Mouse (Mus musculus) testis, adult 2 months (tissue): ENCODE data around the gene Golph3l.

Source experiments
- CTCF ChIP-seq: fragments of 200-500 bp; IDR thresholded peaks from 2 replicates; pipeline ENCODE4 v1.5.1; 2012; ENCODE audit warnings: low read depth, mild to moderate bottlenecking, inconsistent platforms, low read length, moderate library complexity; ENCODE audit not compliant: control insufficient read depth, insufficient read depth, insufficient replicate concordance
- POLR2A ChIP-seq: fragments of 200-500 bp; IDR thresholded peaks from 2 replicates; pipeline ENCODE4 v1.6.1; 2012; ENCODE audit warnings: low read depth, mild to moderate bottlenecking, inconsistent platforms, low read length, moderate library complexity; ENCODE audit not compliant: control insufficient read depth

- TF ChIP-seq POLR2A (no peak), CTCF (no peak)
Observed at GRCm38 (mm10) chr3:95662724-95663449, 74.2 kb downstream of the Golph3l start.
